Mouse (Mus musculus) erythroblast, embryonic 14.5 days (primary cell): ENCODE results near the gene Fbxo8.

Experiments used
- GATA1 ChIP-seq: IDR thresholded peaks from 2 replicates; pipeline ENCODE4 v1.6.1; 2012; ENCODE audit warnings: low read length, inconsistent platforms, mixed read lengths
- TAL1 ChIP-seq: IDR thresholded peaks from 3 replicates; pipeline ENCODE4 v1.6.1; 2012; ENCODE audit warnings: low read length, inconsistent platforms, mixed read lengths

DNA sequence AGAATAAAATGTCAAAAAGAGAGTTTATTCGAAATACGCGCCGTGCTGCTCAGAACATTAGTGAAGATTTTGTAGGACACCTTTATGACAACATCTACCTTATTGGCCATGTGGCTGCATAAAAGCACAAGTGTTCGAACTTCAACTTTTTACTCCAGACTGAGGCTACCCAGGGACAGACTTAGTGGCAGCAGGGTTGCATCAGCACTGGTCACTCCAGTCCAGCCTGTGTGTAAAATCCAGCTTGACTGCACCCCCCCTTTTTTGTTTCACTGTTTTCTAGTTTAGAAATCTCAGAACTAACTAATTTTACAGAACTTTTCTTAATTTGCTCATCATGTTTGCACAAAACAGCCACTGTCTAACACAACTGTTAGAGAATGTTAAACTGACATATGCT, 40.6 kb downstream of the Fbxo8 start:
- TF ChIP-seq TAL1: no peak
- no peak for TF ChIP-seq GATA1
